Mouse (Mus musculus) gastrocnemius, postnatal 14 days (tissue): Measurements from ENCODE around the gene Thada. TPM values are rescaled to one million over a fixed set of nuclear protein-coding genes. Genes with fewer than 3 reads are reported as not detected.

Source experiments
- DNase-seq: peaks from one replicate; pipeline ENCODE4 v3.0.0; 2021; ENCODE audit warnings: mixed read lengths
- intact Hi-C: fragments of 180-260 bp; cut with DNase I; formaldehyde crosslinking; loops from one replicate; pipeline ENCODE4 v1.15.1; 2025; ENCODE audit warnings: low total_unique reads
- total RNA-seq, 2 experiments: library from RNA; stranded (reverse); gene quantifications; 2 replicates each; pipeline ENCODE4 v1.2.3; 2021

The Thada gene
- total RNA-seq, 2 experiments from 2014 or later = 5.1 to 5.5 TPM

DNA sequence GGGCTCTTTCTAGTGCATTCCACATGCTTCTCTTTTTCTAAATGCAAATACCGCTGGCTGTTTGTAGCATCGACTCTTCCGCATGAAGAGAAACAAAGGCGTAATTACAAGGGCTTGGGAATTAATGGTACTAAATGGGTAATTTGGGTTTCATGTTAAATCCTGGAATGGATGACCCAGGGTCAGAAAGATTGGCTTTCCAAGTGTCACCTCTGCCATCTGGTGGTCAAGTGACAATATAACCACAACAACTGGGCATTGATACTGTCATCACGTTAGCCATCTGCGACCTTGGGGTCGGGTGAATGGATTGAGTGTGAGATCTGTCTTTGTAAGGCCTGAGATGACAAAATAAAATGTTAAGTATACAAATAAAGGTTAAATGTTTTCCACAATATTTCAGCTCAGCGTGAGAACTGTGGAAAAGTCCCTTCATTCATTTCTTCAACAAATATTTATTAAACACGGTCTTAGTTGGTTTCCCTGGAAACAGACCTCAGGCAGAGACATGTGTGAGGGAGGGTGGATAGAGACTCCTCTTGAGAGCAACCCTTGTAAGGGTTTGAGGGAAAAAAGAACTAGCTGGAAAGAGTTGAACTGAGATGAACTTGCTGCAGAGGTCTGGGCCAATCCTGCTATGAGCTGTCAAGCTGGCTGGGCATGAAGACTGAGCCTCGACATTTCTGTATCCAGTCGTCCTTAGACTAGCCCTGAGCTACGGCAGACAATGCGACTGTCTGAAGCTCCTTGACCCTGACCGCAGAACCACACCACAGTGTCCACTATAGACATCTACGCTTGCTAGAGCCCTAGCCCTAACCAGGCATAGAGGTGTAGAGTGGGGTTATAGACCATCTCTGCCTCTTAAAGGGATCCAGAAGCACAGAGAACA, 14.7 kb upstream of the Thada start:
- intact Hi-C loops = no loop called here
- no peak for DNase-seq

GRCm38 (mm10) chr17:84478276-84478675, 12.3 kb upstream of the Thada start:
- DNase-seq = no peak
- intact Hi-C loops = no loop called here

DNA sequence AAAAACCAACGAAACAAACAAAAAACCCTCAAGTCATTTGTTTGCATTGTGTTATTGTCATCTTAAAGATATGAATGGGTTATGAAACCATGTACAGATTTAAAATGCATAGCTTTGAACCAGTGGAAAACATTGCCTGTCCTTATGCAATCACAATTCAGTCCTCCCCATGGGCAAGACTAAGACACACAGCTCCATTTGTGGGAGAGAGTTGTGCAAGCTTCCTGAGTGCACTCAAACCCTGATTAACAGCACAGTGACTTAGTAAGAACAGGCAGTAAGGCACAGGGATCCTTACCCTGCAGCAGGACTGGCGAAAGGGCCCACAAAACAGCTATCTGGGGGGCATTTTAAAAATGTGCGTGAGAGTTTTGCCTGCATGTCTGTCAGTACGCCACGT, 11.2 kb upstream of the Thada start:
- intact Hi-C loops = no loop called here

GRCm38 (mm10) chr17:84474312-84474711, 8.3 kb upstream of the Thada start:
- intact Hi-C loops = no loop called here
- no peak for DNase-seq

More for the DNA sequence above, 11.2 kb upstream of the Thada start:
- DNase-seq = no peak

DNA sequence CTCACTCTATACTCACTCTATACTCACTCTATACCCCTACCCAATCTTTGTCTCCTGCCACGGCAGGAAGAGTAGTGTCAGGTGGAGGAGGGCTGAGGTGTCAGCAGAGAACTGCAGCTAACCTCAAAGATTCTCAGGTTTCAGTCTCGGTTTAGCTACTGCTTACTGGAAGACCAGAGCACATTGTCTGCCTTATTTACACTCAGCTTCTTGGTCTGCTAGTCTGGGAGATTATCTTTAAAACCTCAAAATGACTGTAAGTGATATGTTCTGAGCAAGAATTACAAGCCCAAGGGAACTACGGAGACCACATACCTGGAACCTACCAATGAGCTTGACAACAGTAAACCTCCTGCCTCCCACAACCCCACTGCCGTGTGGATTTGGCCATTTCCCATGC, 31.0 kb downstream of the Thada start:
- DNase-seq = no peak
- intact Hi-C loops = no loop called here

DNA sequence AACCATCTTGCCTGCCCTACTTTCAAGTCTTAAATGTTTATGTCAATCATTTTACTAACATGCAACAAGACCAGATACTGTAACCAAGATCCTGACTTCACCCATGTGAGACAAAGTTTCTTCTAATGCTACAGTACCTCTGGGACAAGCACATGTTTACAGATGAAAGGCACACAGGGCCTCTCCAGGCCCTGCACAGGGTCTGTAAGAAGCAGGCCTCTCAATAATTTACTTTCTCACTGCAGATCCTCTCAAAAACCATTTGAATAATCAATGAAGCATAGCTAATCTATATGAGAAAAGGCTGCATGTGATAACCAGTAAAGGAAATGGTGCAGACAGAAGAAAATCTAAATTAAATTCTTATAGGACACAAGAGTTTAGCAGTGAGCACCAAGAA, 31.8 kb downstream of the Thada start:
- intact Hi-C loops = no loop called here
- DNase-seq = no peak

- intact Hi-C loops = no loop called here
- no peak for DNase-seq
Measured at GRCm38 (mm10) chr17:84431991-84432390, 34.0 kb downstream of the Thada start.

DNA sequence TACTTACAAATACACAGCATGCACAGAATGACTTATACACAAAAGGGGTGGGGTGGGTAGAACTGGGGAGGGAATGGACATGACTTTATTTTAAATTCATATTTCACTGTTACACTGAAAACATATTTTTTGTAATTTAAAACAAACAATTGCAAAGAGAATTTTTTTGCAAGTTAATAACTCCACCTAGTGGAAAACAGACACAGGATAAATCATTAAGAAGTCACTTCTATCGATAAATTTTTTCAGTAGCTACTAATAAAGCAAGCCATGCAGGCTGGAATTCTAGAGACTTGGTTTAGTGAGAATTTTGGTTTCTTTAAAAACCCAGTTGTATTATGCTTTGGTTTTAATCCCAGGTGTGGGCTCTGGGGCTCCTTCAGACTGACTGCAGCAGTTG, 41.7 kb downstream of the Thada start:
- DNase-seq = no peak
- intact Hi-C loops = no loop called here

DNA sequence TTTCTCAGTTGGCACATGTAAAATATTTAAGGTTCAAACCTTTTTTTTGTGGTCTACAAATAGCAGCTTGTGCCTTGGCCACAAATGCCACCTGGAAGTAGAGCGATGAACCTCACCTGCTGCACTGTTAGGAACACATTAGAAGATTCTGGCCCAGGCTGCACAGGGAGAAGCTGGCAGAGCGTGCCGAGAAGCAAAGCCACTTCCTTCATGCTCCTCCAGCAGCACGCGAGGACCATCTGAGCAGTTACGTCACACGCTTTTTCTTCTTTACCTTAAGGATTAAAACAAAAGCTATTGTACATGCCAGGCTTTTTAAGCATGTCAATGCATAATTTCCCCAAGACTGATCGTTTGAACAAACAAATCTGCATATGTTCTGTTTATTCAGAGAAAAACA, 43.1 kb downstream of the Thada start:
- DNase-seq = no peak

DNA sequence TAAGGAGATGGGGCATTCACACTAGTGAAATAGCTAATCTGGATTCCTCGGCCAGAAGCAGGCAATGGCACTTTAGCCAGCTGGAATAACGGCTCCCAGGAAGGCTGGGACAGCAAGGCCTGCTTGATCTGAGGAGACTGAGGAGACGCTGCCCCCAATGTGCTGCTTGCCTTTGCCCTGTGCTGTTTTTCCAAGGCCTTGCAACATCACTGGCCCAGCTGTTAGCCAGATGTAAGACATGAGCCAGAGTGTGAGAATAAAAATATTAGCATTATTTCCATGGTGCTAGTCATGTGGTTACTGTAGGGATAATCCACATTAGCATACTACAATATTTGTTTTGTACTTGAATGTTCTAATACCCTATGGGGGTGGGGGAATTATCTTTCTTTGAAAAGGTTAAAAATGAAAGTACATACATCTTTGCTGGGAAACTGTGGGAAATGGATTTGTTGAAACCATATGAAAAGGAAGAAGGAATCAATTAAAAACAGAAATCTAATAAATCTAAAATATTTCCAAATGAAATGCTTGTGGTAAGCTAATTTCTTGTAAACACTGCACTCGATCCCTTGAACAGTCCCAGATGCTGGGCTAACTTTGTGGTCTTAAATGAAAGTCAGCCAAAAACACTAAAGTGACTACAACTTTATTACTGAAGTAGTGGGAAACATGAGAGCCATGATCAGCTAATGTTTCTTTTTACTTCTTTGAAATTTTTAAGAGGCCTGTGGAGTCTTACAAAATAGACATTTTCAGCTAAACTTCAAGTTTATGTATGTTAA, 43.8 kb downstream of the Thada start:
- intact Hi-C loops = no loop called here
- DNase-seq = peak; percentile 34

More for the DNA sequence above, 43.1 kb downstream of the Thada start:
- intact Hi-C loops = no loop called here

DNA sequence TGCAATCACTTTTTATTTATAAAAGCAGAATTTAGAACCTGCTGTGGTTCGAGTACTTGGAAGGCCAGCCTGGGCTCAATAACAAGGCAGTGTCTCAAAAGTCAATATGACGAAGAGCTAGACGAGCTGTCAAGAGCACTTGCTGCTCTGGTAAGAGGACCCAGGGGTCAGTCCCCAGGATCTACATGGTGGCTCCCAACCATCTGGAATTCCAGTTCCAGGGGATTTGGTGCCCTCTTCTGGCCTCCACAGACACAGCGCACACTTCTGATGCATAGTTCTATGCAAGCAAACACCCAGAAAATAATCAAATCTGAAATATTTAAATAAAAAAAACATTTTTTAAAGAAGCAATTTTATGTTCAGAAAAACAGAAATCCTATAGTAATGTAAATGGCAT, 45.0 kb downstream of the Thada start:
- intact Hi-C loops = no loop called here
- DNase-seq = peak; percentile 12

DNA sequence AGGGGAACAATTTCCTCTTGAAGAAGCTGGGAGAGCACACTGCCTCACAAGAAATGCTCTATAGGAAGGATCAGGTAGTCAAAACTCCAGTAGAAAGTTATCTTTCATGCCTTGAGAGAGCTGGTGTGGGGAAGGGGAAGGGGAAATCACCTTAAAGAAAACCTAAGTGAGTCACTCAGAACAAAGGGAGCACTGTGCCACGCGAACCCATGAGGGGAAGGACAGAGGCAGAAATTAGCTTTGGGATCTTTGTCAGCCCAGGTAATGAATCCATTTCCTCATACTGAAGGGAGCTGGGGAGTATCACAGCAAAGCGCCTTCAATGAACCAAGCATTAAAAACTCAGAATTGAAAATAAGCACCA, 45.7 kb downstream of the Thada start:
- DNase-seq = no peak
- intact Hi-C loops = no loop called here

- DNase-seq = no peak
- intact Hi-C loops = no loop called here
Measured at GRCm38 (mm10) chr17:84419326-84420275, 46.4 kb downstream of the Thada start.

GRCm38 (mm10) chr17:84415936-84416335, 50.1 kb downstream of the Thada start:
- intact Hi-C loops = no loop called here
- DNase-seq = peak; percentile 19

- no peak for DNase-seq
- intact Hi-C loops = no loop called here
Measured at GRCm38 (mm10) chr17:84408731-84409130, 57.3 kb downstream of the Thada start.

- no peak for DNase-seq
- intact Hi-C loops = no loop called here
Measured at GRCm38 (mm10) chr17:84405616-84406015, 60.4 kb downstream of the Thada start.

- intact Hi-C loops = no loop called here
- DNase-seq = peak; percentile 15
Measured at GRCm38 (mm10) chr17:84401796-84402195, 64.2 kb downstream of the Thada start.

DNA sequence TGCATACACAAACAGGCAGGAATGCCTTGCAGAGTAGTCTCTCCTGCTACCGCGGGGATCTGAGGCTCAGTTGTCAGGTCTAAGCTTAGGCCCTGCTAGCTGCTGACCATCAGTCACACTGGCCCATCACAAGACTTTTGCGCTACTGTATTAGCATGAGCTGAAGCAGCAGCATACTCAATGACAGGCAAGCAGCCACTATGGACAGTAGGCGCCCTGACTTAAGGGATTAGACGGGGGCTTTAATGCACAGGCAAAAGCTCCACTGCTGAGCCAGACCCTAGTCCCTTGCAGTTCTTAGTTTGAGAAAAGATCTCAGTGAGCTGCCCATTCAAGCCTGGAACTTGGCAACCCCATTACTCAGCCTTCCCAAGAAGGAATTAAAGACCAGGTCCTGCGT, 66.6 kb downstream of the Thada start:
- DNase-seq = no peak
- intact Hi-C loops = loop anchor here (10.0 kb wide), 1 partner anchor 525 kb away; no protein-coding TSS in a partner anchor

DNA sequence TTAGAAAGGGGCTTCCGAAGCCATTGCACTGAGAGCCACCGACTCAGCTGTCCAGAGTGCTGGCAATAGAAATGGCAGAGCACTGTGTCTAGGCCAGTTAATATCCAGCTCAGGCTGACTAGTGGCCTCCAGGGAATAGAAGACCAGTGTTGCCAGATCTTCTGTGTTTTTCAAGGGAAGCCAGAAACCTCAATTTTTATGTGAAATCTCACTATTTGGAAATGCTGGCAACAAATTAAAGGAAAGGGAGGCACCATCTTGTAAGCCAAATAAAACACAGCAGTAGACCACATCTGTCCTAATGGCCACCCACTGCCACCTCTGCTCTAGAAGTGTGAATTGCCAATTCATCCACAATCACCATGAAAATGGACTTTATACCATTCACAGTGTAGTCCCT, 76.0 kb downstream of the Thada start:
- intact Hi-C loops = loop anchor here (10.0 kb wide), 1 partner anchor 515 kb away; no protein-coding TSS in a partner anchor
- DNase-seq = no peak
